Mouse (Mus musculus) cerebellum, postnatal 25 days (tissue): ENCODE measurements at regions not wholly inside any gene's neighbourhood (a gene's known extent, or its start where the extent isn't known, plus 50 kb on each side); places are given as distances from the start of the nearest gene placed in this dataset.
"Not testable (repeated sequence)": the region's sequence is repeated elsewhere in the genome, so short reads cannot be mapped to it uniquely, and the experiment has no call there.

Source experiments
- DNase-seq, 2 experiments: peaks; one replicate each; pipeline ENCODE4 v3.0.0; 2021; ENCODE audit warnings: mixed read lengths in 2 of 2

- DNase-seq, result not testable (repeated sequence)
These were observed 222.3 kb upstream of the Ell2 start for GRCm38 (mm10) chr13:75484252-75484651.

- no peak for DNase-seq
These were observed 205.0 kb upstream of the Ell2 start for GRCm38 (mm10) chr13:75501530-75501929.

GRCm38 (mm10) chr13:75503394-75503793, 203.2 kb upstream of the Ell2 start:
- no peak for DNase-seq

GRCm38 (mm10) chr13:75514315-75515020, 192.1 kb upstream of the Ell2 start:
- DNase-seq, result no peak

- no peak for DNase-seq
These were observed 183.0 kb upstream of the Ell2 start for GRCm38 (mm10) chr13:75523293-75524278.

- no peak for DNase-seq
These were observed 182.1 kb upstream of the Ell2 start for GRCm38 (mm10) chr13:75524481-75524880.

GRCm38 (mm10) chr13:75531566-75531965, 175.0 kb upstream of the Ell2 start:
- peak; percentile 21 to 56 for DNase-seq

- DNase-seq, result no peak
These were observed 165.1 kb upstream of the Ell2 start for GRCm38 (mm10) chr13:75541446-75541845.

- DNase-seq, result no peak
These were observed 164.2 kb upstream of the Ell2 start for GRCm38 (mm10) chr13:75542253-75542945.

- DNase-seq, result no peak
These were observed 163.6 kb upstream of the Ell2 start for GRCm38 (mm10) chr13:75542946-75543327.

GRCm38 (mm10) chr13:75543595-75543994, 163.0 kb upstream of the Ell2 start:
- no peak for DNase-seq

- DNase-seq, result no peak
These were observed 161.8 kb upstream of the Ell2 start for GRCm38 (mm10) chr13:75544728-75545127.

GRCm38 (mm10) chr13:75547791-75548190, 158.8 kb upstream of the Ell2 start:
- no peak for DNase-seq

- no peak for DNase-seq
These were observed 127.6 kb upstream of the Ell2 start for GRCm38 (mm10) chr13:75578971-75579370.

- DNase-seq, result no peak
These were observed 115.7 kb upstream of the Ell2 start for GRCm38 (mm10) chr13:75590836-75591235.

- DNase-seq, result no peak
These were observed 109.7 kb upstream of the Ell2 start for GRCm38 (mm10) chr13:75596856-75597255.

GRCm38 (mm10) chr13:75598186-75598585, 108.4 kb upstream of the Ell2 start:
- DNase-seq, result no peak

GRCm38 (mm10) chr13:75598675-75599074, 107.9 kb upstream of the Ell2 start:
- no peak for DNase-seq

GRCm38 (mm10) chr13:75623229-75623628, 83.3 kb upstream of the Ell2 start:
- no peak for DNase-seq

GRCm38 (mm10) chr13:75627405-75627804, 79.2 kb upstream of the Ell2 start:
- no peak for DNase-seq

GRCm38 (mm10) chr13:75631048-75631447, 75.5 kb upstream of the Ell2 start:
- no peak for DNase-seq

GRCm38 (mm10) chr13:75647513-75647912, 59.0 kb upstream of the Ell2 start:
- DNase-seq, result no peak

GRCm38 (mm10) chr13:75651941-75652340, 54.6 kb upstream of the Ell2 start:
- DNase-seq, result no peak
